Mouse (Mus musculus) megakaryocyte-erythroid progenitor cell, adult 5-6 weeks (primary cell): Measurements from ENCODE around the gene Cbr1. TPM values are rescaled to one million over a fixed set of nuclear protein-coding genes. Genes with fewer than 3 reads are reported as not detected.
"Not testable (repeated sequence)": the region's sequence is repeated elsewhere in the genome, so short reads cannot be mapped to it uniquely, and the experiment has no call there.

Source experiments
- ATAC-seq: replicated peaks from 2 replicates; pipeline ENCODE4 v1.8.0; 2016; ENCODE audit warnings: mild to moderate bottlenecking, inconsistent platforms; ENCODE audit not compliant: severe bottlenecking, poor library complexity, low FRiP score, low TSS enrichment
- total RNA-seq, 2 experiments: library from RNA; stranded (forward) in 1 of 2; stranded (reverse) in 1 of 2; fragments of 200-1000, 215-1000 nt in 1 of 2; fragments of >200 nt in 1 of 2; fragmentation: Nextera tagmentation in 1 of 2; gene quantifications; 2 replicates each; pipeline ENCODE4 v1.2.3; 2014 to 2017

Cbr1 gene
- total RNA-seq, 2 experiments from 2014 or later: 49.8 to 55.4 TPM

GRCm38 (mm10) chr16:93594448-93594847 lies 11.2 kb upstream of the Cbr1 start:
- no peak for ATAC-seq

GRCm38 (mm10) chr16:93595766-93596165 lies 9.9 kb upstream of the Cbr1 start:
- ATAC-seq: no peak

GRCm38 (mm10) chr16:93596807-93597206 lies 8.8 kb upstream of the Cbr1 start:
- no peak for ATAC-seq

- ATAC-seq: no peak
These were observed 8.1 kb upstream of the Cbr1 start for GRCm38 (mm10) chr16:93597551-93597950.

GRCm38 (mm10) chr16:93599461-93599860 lies 6.2 kb upstream of the Cbr1 start:
- ATAC-seq: no peak

GRCm38 (mm10) chr16:93603439-93604212 lies 2.0 kb upstream of the Cbr1 start, which contains the start of gene Setd4:
TSS of gene Setd4 (minus strand) at chr16:93604063.
- peak; percentile 82 for ATAC-seq

GRCm38 (mm10) chr16:93604481-93604969 lies 1.1 kb upstream of the Cbr1 start:
- no peak for ATAC-seq

- no peak for ATAC-seq
These were observed 493 bp downstream of the Cbr1 start for GRCm38 (mm10) chr16:93606146-93606545.

- ATAC-seq: peak; percentile 56
These were observed 2.0 kb downstream of the Cbr1 start for GRCm38 (mm10) chr16:93607669-93608101.

- ATAC-seq: no peak
These were observed 3.1 kb downstream of the Cbr1 start for GRCm38 (mm10) chr16:93608731-93609130.

- ATAC-seq: no peak
These were observed 4.1 kb downstream of the Cbr1 start for GRCm38 (mm10) chr16:93609796-93610195.

GRCm38 (mm10) chr16:93610961-93611360 lies 5.3 kb downstream of the Cbr1 start:
- no peak for ATAC-seq

- ATAC-seq: peak; percentile 95
These were observed 9.6 kb downstream of the Cbr1 start for GRCm38 (mm10) chr16:93615118-93615870.

- ATAC-seq: not testable (repeated sequence)
These were observed 18.1 kb downstream of the Cbr1 start for GRCm38 (mm10) chr16:93623759-93624158.

GRCm38 (mm10) chr16:93624671-93625070 lies 19.0 kb downstream of the Cbr1 start:
- no peak for ATAC-seq

GRCm38 (mm10) chr16:93626745-93627144 lies 21.1 kb downstream of the Cbr1 start:
- 0 out of 2 replicates have a peak, but pooled peaks have one; percentile 58 for ATAC-seq

GRCm38 (mm10) chr16:93627761-93628400 lies 22.2 kb downstream of the Cbr1 start, which contains the start of gene Gm5678:
TSS of gene Gm5678 (plus strand) at chr16:93628097.
- ATAC-seq: no peak

GRCm38 (mm10) chr16:93644006-93644405 lies 38.4 kb downstream of the Cbr1 start:
- ATAC-seq: no peak

GRCm38 (mm10) chr16:93648441-93649183 lies 43.0 kb downstream of the Cbr1 start:
- peak; percentile 67 for ATAC-seq
